Mouse (Mus musculus) colon, adult 2 months (tissue): ENCODE results near the gene Bcl2. TPM values are rescaled to one million over a fixed set of nuclear protein-coding genes. Genes with fewer than 3 reads are reported as not detected.

Experiments used
- polyA plus RNA-seq: library from polyadenylated mRNA; depleted of rRNA; stranded (reverse); fragments of >200 nt; gene quantifications from 2 replicates; pipeline ENCODE4 v1.2.3, GENCODE M21; 2012; rRNA removed

Bcl2 gene
- polyA plus RNA-seq, result 2.9 and 3.7 TPM in 2 replicates

GRCm38 (mm10) chr1:106713621-106714529 is at the start of gene Bcl2:
Gene Bcl2, minus strand, starts transcription at chr1:106714274.

GRCm38 (mm10) chr1:106759572-106760435 is 45.7 kb upstream of the Bcl2 start, which contains the start of gene Kdsr:
Gene Kdsr, minus strand, starts transcription at chr1:106759727.

Other genes starting within 250 kb of the Bcl2 start
- gene Kdsr, start 45.5 kb upstream of the Bcl2 start, polyA plus RNA-seq, result 21.6 and 23.0 TPM in 2 replicates
- 17.0 and 23.3 TPM in 2 replicates for gene Vps4b, start 82.5 kb upstream of the Bcl2 start, polyA plus RNA-seq
- gene Serpinb5, start 146.9 kb upstream of the Bcl2 start, polyA plus RNA-seq, result 4.6 and 5.2 TPM in 2 replicates
- not detected in 2 replicates for gene Serpinb12, start 220.2 kb upstream of the Bcl2 start, polyA plus RNA-seq